ENCODE assay signal across 8 mouse cellular contexts in the genomic region with DNA sequence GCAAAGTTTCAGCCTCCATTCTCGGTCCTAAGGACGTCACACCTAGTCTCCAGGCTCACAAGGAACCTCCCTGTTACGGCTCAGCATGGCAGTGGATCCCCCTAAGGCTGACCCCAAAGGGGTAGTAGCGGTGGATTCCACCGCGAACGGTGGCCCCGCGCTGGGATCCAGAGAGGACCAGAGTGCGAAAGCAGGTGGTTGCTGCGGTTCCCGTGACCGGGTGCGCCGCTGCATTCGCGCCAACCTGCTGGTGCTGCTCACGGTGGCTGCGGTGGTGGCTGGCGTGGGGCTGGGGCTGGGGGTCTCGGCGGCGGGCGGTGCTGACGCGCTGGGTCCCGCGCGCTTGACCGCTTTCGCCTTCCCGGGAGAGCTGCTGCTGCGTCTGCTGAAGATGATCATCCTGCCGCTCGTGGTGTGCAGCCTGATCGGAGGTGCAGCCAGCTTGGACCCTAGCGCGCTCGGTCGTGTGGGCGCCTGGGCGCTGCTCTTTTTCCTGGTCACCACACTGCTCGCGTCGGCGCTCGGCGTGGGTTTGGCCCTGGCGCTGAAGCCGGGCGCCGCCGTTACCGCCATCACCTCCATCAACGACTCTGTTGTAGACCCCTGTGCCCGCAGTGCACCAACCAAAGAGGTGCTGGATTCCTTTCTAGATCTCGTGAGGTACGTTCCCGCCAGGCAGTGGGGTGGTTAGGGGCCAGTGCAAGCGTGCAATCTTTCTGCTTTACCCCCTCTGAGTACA. TPM values are rescaled to one million over a fixed set of nuclear protein-coding genes. Genes with fewer than 3 reads are reported as not detected.
A peak's percentile ranks its signal among the peaks of the same experiment; 100 is the strongest.
DNase-seq lines count a peak whose midpoint lies in the region; ATAC-seq lines count a peak whose summit lies in the region.

No protein-coding gene starts in this region.

- H3K27ac ChIP-seq in kidney, embryonic 14.5 days (ENCODE audit: low read depth, low read length) = no peak overlapping the region; the same call in 1 of the 2 replicates

- peak overlapping the region; percentile 77 for H3K9ac ChIP-seq in kidney, embryonic 14.5 days (ENCODE audit: low read depth, low read length)

- H3K27me3 ChIP-seq in kidney, embryonic 14.5 days (ENCODE audit: control insufficient read depth, insufficient read depth, low read length) = no peaks in the 10 kb centered on the region

- under 1% methylated on average over 58 of the region's 60 CpGs for WGBS in kidney, embryonic 14.5 days

- H3K9me3 ChIP-seq in kidney, embryonic 14.5 days (ENCODE audit: control insufficient read depth, low read length) = no peaks in the 10 kb centered on the region; the same call in 1 of the 2 replicates

- H3K36me3 ChIP-seq in kidney, embryonic 14.5 days (ENCODE audit: control insufficient read depth, insufficient read depth, low read length) = peaks cover 7% of the 10 kb centered on the region; the same call in 1 of the 2 replicates

- peak; percentile 12 for DNase-seq in kidney, adult 11 months
- DNase-seq in kidney, adult 9 months = no peak
- peak; percentile 46 for DNase-seq in adrenal gland, postnatal 14 days
- peak; percentile 25 for DNase-seq in lung, postnatal 14 days
- peak; percentile 26 for DNase-seq in spleen, adult 12 weeks (ENCODE audit: low spot score)
- DNase-seq in frontal cortex, postnatal 36 days (ENCODE audit: low spot score in 2 of 2) = no peak

- H3K4me1 ChIP-seq in kidney, embryonic 14.5 days (ENCODE audit: control insufficient read depth, insufficient read depth, low read length) = peaks cover 22% of the 10 kb centered on the region

- peak overlapping the region; percentile 62 for H3K4me3 ChIP-seq in kidney, embryonic 14.5 days (ENCODE audit: low read length)

- peak overlapping the region; percentile 88 for H3K4me2 ChIP-seq in kidney, embryonic 14.5 days (replicated peaks; ENCODE audit: low read depth, low read length)

- peak; percentile 5 for ATAC-seq in granulocyte monocyte progenitor cell, adult 5-6 weeks (replicated peaks; ENCODE audit: poor library complexity, severe bottlenecking)
- ATAC-seq in kidney, embryonic 14.5 days (ENCODE audit: low FRiP score, low TSS enrichment) = peak; percentile 13; the same call in 1 of the 2 replicates

RNA-seq across cellular contexts. Expression of a gene that starts 0.8 kb away (rescaled TPM):
- total RNA-seq in adrenal gland, postnatal 14 days (2021) = 120 and 160 TPM in 2 replicates
- total RNA-seq in granulocyte monocyte progenitor cell, adult 5-6 weeks (2014; fragmentation: Nextera tagmentation) = 110 and 118 TPM in 2 replicates
- total RNA-seq in granulocyte monocyte progenitor cell, adult 5-6 weeks (2017) = 46.4 and 47.2 TPM in 2 replicates
- polyA plus RNA-seq in kidney, embryonic 14.5 days (2014; fragmentation: Nextera tagmentation; extraction: Ambion mirVana) = 30.2 and 36.1 TPM in 2 replicates

RNA-seq across cellular contexts. Expression of a gene that starts 33.7 kb away (rescaled TPM):
- total RNA-seq in adrenal gland, postnatal 14 days (2021) = 71.1 and 71.7 TPM in 2 replicates
- total RNA-seq in granulocyte monocyte progenitor cell, adult 5-6 weeks (2014; fragmentation: Nextera tagmentation) = 36.8 and 50.4 TPM in 2 replicates
- 47.0 and 63.5 TPM in 2 replicates for total RNA-seq in granulocyte monocyte progenitor cell, adult 5-6 weeks (2017)
- 75.5 and 111 TPM in 2 replicates for polyA plus RNA-seq in kidney, embryonic 14.5 days (2014; fragmentation: Nextera tagmentation; extraction: Ambion mirVana)

RNA-seq across cellular contexts. Expression of a gene that starts 34.5 kb away (rescaled TPM):
- total RNA-seq in adrenal gland, postnatal 14 days (2021) = 23.8 and 25.1 TPM in 2 replicates
- total RNA-seq in granulocyte monocyte progenitor cell, adult 5-6 weeks (2014; fragmentation: Nextera tagmentation) = 8.1 and 10.5 TPM in 2 replicates
- total RNA-seq in granulocyte monocyte progenitor cell, adult 5-6 weeks (2017) = 9.3 and 11.0 TPM in 2 replicates
- polyA plus RNA-seq in kidney, embryonic 14.5 days (2014; fragmentation: Nextera tagmentation; extraction: Ambion mirVana) = 23.6 and 31.1 TPM in 2 replicates

RNA-seq across cellular contexts. Expression of a gene that starts 43.8 kb away (rescaled TPM):
- total RNA-seq in adrenal gland, postnatal 14 days (2021) = 130 and 147 TPM in 2 replicates
- total RNA-seq in granulocyte monocyte progenitor cell, adult 5-6 weeks (2014; fragmentation: Nextera tagmentation) = 141 and 168 TPM in 2 replicates
- total RNA-seq in granulocyte monocyte progenitor cell, adult 5-6 weeks (2017) = 102 and 128 TPM in 2 replicates
- polyA plus RNA-seq in kidney, embryonic 14.5 days (2014; fragmentation: Nextera tagmentation; extraction: Ambion mirVana) = 270 and 336 TPM in 2 replicates

Comparison
In these comparisons a context has a peak if more than half of its experiments do, and no peak if none do; other contexts are left out.
1. DNase-seq: peak in kidney, adult 11 months (single experiment), adrenal gland, postnatal 14 days (single experiment), lung, postnatal 14 days (single experiment) and spleen, adult 12 weeks (single experiment); none in kidney, adult 9 months (single experiment) and frontal cortex, postnatal 36 days (0 of 2).